Mouse (Mus musculus): ENCODE results near the gene Zc3h4. TPM values are rescaled to one million over a fixed set of nuclear protein-coding genes. Genes with fewer than 3 reads are reported as not detected.

The Zc3h4 gene
- polyA plus RNA-seq, 1 experiment = 42.0 TPM

DNA sequence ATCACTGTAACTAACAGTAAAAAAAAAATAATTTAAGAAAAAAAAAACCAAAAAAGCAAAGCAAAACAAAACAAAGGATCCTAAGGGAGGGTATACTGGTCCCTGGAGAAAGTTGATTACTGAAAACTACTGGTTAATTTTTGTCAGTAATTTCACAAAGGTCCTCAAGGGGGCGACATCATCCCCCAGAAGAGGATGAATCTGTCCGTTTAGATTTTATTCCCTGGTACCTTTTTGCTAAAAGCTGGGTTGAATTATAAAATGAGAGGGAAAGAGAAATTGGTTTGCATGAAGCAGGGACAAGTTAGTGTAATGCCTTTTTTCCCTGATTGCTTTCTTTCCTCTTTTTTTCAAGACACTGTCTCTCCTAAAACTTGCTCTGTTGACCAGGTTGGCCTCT, 4.8 kb upstream of the Zc3h4 start:
- peaks cover 9% of the 10 kb centered on the region; the same call in 1 of the 2 replicates for H3K4me1 ChIP-seq (ENCODE audit: control insufficient read depth, insufficient read depth, low read length)
- 1% methylated on average over 2 of the region's 2 CpGs for WGBS
- H3K4me3 ChIP-seq (replicated peaks; ENCODE audit: insufficient read depth, low read depth, low read length) = no peak overlapping the region
- TF ChIP-seq CTCF (IDR thresholded peaks at IDR 0.05; ENCODE audit: borderline replicate concordance, insufficient read depth, low read depth, low read length) (peak; percentile 30; the same call in 1 of the 2 replicates), POLR2A (IDR thresholded peaks at IDR 0.05; ENCODE audit: borderline replicate concordance, insufficient read depth, low read length) (no peak)
- H3K27ac ChIP-seq (ENCODE audit: insufficient read depth, low read length) = no peak overlapping the region
- no peaks in the 10 kb centered on the region for H3K27me3 ChIP-seq (ENCODE audit: control insufficient read depth, insufficient read depth, low read length)
- DNase-seq = peak in 1 of 2 experiments; percentile 58

GRCm38 (mm10) chr7:16397465-16397864, 3.2 kb upstream of the Zc3h4 start:
- no peak for TF ChIP-seq POLR2A (IDR thresholded peaks at IDR 0.05; ENCODE audit: borderline replicate concordance, insufficient read depth, low read length)
- no peak for TF ChIP-seq CTCF (IDR thresholded peaks at IDR 0.05; ENCODE audit: borderline replicate concordance, insufficient read depth, low read depth, low read length)
- WGBS = 83% methylated on average over 4 of the region's 4 CpGs
- H3K4me3 ChIP-seq (replicated peaks; ENCODE audit: insufficient read depth, low read depth, low read length) = no peak overlapping the region
- H3K4me1 ChIP-seq (ENCODE audit: control insufficient read depth, insufficient read depth, low read length) = peaks cover 9% of the 10 kb centered on the region; the same call in 1 of the 2 replicates
- H3K27me3 ChIP-seq (ENCODE audit: control insufficient read depth, insufficient read depth, low read length) = no peaks in the 10 kb centered on the region
- no peak overlapping the region for H3K27ac ChIP-seq (ENCODE audit: insufficient read depth, low read length)
- DNase-seq = no peak

- H3K27me3 ChIP-seq (ENCODE audit: control insufficient read depth, insufficient read depth, low read length) = no peaks in the 10 kb centered on the region
- 35% methylated on average over 3 of the region's 3 CpGs for WGBS
- TF ChIP-seq POLR2A (IDR thresholded peaks at IDR 0.05; ENCODE audit: borderline replicate concordance, insufficient read depth, low read length) (no peak), CTCF (IDR thresholded peaks at IDR 0.05; ENCODE audit: borderline replicate concordance, insufficient read depth, low read depth, low read length) (no peak)
- H3K27ac ChIP-seq (ENCODE audit: insufficient read depth, low read length) = peak overlapping the region; percentile 98; the same call in 1 of the 2 replicates
- H3K4me1 ChIP-seq (ENCODE audit: control insufficient read depth, insufficient read depth, low read length) = peaks cover 13% of the 10 kb centered on the region; the same call in 1 of the 2 replicates
- no peak overlapping the region for H3K4me3 ChIP-seq (replicated peaks; ENCODE audit: insufficient read depth, low read depth, low read length)
- peak in 1 of 2 experiments; percentile 29 for DNase-seq
These were observed 2.2 kb upstream of the Zc3h4 start for GRCm38 (mm10) chr7:16398387-16399050.

DNA sequence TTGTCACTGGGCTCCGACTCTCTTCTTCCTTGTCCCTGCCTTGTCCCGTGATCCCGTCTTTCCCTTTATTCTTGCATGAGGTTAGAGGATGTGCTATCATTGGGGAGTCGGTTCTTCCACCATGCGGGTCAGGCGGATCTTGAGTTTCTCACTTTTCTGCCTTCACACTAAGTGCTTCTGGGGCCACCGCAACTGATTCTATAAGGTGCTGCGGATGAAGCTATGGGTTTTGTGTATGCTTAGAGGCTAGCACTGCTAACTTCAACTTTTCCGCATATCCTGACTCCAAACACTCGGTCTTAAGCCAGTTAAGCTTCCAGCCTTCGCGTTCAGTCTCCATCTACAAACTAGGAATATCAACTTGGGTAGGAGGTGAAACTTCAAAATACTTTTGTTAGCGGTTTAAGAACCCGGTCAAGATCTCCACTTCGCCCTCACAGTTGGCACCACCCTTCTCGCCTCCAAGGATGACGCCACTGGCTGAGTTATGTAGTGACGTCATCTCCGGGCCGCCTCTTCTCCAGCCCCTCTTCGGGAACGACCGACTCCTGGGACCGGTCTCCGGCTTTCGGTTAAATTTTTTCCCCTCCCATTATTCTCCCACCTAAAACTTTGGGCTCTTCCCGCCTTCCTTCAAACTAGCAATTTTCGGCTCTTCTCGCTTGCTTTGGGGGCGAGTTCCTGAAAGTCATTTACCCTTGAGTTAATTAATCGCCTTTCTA, 1.5 kb upstream of the Zc3h4 start:
- TF ChIP-seq POLR2A (IDR thresholded peaks at IDR 0.05; ENCODE audit: borderline replicate concordance, insufficient read depth, low read length) (peak; percentile 84; the same call in 1 of the 2 replicates), CTCF (IDR thresholded peaks at IDR 0.05; ENCODE audit: borderline replicate concordance, insufficient read depth, low read depth, low read length) (no peak)
- Histone ChIP-seq H3K4me1 (ENCODE audit: control insufficient read depth, insufficient read depth, low read length) (peaks cover 15% of the 10 kb centered on the region; the same call in 1 of the 2 replicates), H3K27me3 (ENCODE audit: control insufficient read depth, insufficient read depth, low read length) (no peaks in the 10 kb centered on the region), H3K27ac (ENCODE audit: insufficient read depth, low read length) (peak overlapping the region; percentile 98), H3K4me3 (replicated peaks; ENCODE audit: insufficient read depth, low read depth, low read length) (peak overlapping the region; percentile 89)
- under 1% methylated on average over 31 of the region's 31 CpGs for WGBS
- peak; percentile 94 to 96 for DNase-seq

- Histone ChIP-seq H3K27me3 (ENCODE audit: control insufficient read depth, insufficient read depth, low read length) (no peaks in the 10 kb centered on the region), H3K4me3 (replicated peaks; ENCODE audit: insufficient read depth, low read depth, low read length) (peak overlapping the region; percentile 89), H3K27ac (ENCODE audit: insufficient read depth, low read length) (peak overlapping the region; percentile 100), H3K4me1 (ENCODE audit: control insufficient read depth, insufficient read depth, low read length) (peaks cover 19% of the 10 kb centered on the region)
- DNase-seq = peak; percentile 99
- WGBS = under 1% methylated on average over 77 of the region's 77 CpGs
- TF ChIP-seq CTCF (IDR thresholded peaks at IDR 0.05; ENCODE audit: borderline replicate concordance, insufficient read depth, low read depth, low read length) (no peak), POLR2A (IDR thresholded peaks at IDR 0.05; ENCODE audit: borderline replicate concordance, insufficient read depth, low read length) (peak; percentile 92)
These were observed 656 bp upstream of the Zc3h4 start for GRCm38 (mm10) chr7:16399820-16400688.

- peak; percentile 34; the same call in 1 of the 2 replicates for TF ChIP-seq POLR2A (IDR thresholded peaks at IDR 0.05; ENCODE audit: borderline replicate concordance, insufficient read depth, low read length)
- no peak for TF ChIP-seq CTCF (IDR thresholded peaks at IDR 0.05; ENCODE audit: borderline replicate concordance, insufficient read depth, low read depth, low read length)
- Histone ChIP-seq H3K27ac (ENCODE audit: insufficient read depth, low read length) (peak overlapping the region; percentile 100), H3K27me3 (ENCODE audit: control insufficient read depth, insufficient read depth, low read length) (no peaks in the 10 kb centered on the region), H3K4me1 (ENCODE audit: control insufficient read depth, insufficient read depth, low read length) (peaks cover 31% of the 10 kb centered on the region), H3K4me3 (replicated peaks; ENCODE audit: insufficient read depth, low read depth, low read length) (peak overlapping the region; percentile 89)
- under 1% methylated on average over 17 of the region's 17 CpGs for WGBS
- DNase-seq = peak; percentile 53 to 66
These were observed 1.3 kb downstream of the Zc3h4 start for GRCm38 (mm10) chr7:16401991-16402431.

GRCm38 (mm10) chr7:16402449-16402848, 1.7 kb downstream of the Zc3h4 start:
- 2% methylated on average over 9 of the region's 9 CpGs for WGBS
- Histone ChIP-seq H3K4me1 (ENCODE audit: control insufficient read depth, insufficient read depth, low read length) (peaks cover 31% of the 10 kb centered on the region), H3K27ac (ENCODE audit: insufficient read depth, low read length) (peak overlapping the region; percentile 100), H3K27me3 (ENCODE audit: control insufficient read depth, insufficient read depth, low read length) (no peaks in the 10 kb centered on the region), H3K4me3 (replicated peaks; ENCODE audit: insufficient read depth, low read depth, low read length) (peak overlapping the region; percentile 89)
- TF ChIP-seq CTCF (IDR thresholded peaks at IDR 0.05; ENCODE audit: borderline replicate concordance, insufficient read depth, low read depth, low read length) (no peak), POLR2A (IDR thresholded peaks at IDR 0.05; ENCODE audit: borderline replicate concordance, insufficient read depth, low read length) (no peak)
- DNase-seq = no peak

Measured in cerebellum, adult 2 months (tissue).